Mouse (Mus musculus): ENCODE measurements around the gene Ifitm10.

DNA sequence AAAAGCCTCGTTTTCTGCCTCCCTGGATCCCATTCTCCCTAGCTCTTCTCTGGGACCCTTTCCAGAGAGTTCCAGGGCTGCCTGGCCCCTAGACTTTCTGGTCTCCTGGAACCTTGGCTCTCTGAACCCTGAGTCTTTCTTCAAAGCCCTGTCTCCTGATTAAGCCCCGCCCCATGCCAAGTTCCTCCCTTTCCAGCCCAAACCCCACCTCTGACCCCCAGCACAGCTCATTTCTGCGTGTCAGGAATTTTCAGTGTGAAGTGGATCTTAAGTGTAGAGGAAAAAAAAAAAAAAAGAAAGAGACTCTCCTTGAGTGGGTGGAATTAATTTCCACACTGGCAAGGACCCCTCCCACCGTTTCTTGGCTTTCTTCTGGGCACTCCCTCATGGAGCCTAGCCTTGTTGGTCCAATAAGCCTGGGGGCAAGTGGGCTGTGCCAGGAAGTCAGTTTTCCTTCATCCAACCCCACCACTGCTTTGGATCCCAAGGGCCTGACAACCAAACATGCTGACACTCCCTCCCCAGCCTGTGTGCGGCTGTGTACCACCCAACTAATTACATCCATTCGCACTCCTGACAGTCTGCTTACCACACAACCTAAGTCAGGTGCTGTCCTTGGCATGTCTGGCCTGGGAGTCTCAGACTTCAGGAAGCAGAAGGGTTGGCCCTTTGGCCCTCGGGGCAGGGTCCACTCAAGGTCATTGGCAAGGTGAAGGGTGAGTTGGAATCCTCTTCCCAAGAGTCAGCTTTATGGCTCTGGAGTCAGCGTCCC, at the start of gene Ifitm10:
- TF ChIP-seq POLR2A (IDR thresholded peaks at IDR 0.05; ENCODE audit: control insufficient read depth, extremely low read depth, insufficient read depth, low read length, poor library complexity), result no peak
- no peak for TF ChIP-seq CTCF (IDR thresholded peaks at IDR 0.05; ENCODE audit: borderline replicate concordance, control insufficient read depth, extremely low read depth, insufficient read depth, low read length, poor library complexity)
